Mouse (Mus musculus): ENCODE measurements around the gene Frmpd4.

DNA sequence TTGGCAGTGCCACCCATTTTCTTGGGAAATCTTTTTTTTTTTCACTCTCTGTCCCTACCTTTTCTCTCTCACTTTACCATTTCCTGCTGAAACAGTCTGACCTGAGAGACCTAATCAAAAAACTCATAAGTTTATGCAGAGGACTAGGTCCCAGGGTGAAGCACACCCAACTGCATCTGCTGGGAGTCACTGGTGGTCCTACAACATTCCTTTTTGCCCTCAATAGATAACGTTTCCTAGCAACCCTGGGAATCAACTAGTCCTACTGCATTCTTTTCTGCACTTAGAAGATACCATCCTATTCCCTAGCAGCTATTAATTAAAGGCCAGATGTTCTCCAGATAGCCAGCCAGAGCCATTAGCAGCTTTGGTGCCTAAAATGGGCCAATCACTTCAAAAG lies 71.8 kb downstream of the Frmpd4 start:
- no peak for TF ChIP-seq CTCF (IDR thresholded peaks at IDR 0.05; ENCODE audit: low read depth)
- TF ChIP-seq EP300 (IDR thresholded peaks at IDR 0.05; ENCODE audit: low read depth): no peak
